Mouse (Mus musculus) granulocyte monocyte progenitor cell, adult 5-6 weeks (primary cell): ENCODE measurements around the gene Rab34. TPM values are rescaled to one million over a fixed set of nuclear protein-coding genes. Genes with fewer than 3 reads are reported as not detected.

ENCODE experiments used
- ATAC-seq: replicated peaks from 2 replicates; pipeline ENCODE4 v1.8.0; 2016; ENCODE audit warnings: mild to moderate bottlenecking, moderate TSS enrichment, inconsistent platforms; ENCODE audit not compliant: poor library complexity, severe bottlenecking
- total RNA-seq, 2 experiments: library from RNA; stranded (forward) in 1 of 2; stranded (reverse) in 1 of 2; fragments of 200-712, 200-1000 nt in 1 of 2; fragments of >200 nt in 1 of 2; fragmentation: Nextera tagmentation in 1 of 2; gene quantifications; 2 replicates each; pipeline ENCODE4 v1.2.3; 2014 to 2017

The Rab34 gene
- total RNA-seq (2014; fragmentation: Nextera tagmentation) (6.1 and 7.2 TPM in 2 replicates), total RNA-seq (2017) (1.5 and 3.6 TPM in 2 replicates)

DNA sequence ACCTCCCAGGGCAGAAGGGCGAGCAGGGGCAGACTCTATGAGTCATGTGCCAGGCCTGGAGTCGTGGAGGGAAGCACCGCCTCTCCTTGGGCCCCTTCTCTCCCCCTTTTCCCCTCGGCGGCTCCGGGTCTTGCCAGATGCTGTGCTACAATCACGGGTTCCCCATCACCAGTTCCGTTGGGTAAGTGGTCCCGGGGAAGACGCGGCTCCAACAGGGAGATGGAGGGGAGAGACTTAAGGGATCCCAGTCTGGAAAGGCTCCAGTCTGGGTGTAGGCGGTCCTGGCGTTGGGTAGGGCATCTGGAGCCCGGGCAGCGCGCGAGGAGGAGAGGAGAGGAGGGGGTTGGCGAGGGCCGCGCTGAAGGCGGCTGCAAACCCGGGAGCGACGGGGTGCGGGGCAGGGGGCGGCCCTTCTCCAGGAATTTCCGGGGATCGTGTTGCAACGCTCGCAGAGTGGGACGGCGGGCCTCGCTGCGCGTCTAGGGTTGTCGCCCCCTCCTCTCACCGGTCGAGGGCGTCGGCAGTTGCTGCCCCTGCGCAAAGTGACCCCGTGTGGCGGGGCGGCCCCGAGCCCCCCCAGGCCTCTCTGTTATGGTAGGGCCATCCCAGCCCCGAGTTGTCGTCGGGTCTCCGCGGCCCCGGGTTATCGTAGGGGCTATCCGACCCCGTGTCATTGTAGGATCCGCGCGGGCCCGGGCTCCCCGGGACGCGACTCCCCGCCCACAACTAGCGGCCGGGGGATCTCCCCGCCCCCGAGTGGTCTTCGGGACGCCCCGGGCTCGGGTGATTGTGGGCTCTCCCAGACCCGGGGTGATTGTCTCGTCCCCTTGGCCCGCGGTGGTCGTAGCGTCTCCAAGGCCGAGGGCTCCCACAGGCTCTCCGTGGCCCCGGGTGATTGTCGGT, at the start of gene Rab34:
Gene Rab34 (plus strand): TSS at position 100 of the 903 bp plus-strand sequence.
- ATAC-seq, result peak; percentile 36

DNA sequence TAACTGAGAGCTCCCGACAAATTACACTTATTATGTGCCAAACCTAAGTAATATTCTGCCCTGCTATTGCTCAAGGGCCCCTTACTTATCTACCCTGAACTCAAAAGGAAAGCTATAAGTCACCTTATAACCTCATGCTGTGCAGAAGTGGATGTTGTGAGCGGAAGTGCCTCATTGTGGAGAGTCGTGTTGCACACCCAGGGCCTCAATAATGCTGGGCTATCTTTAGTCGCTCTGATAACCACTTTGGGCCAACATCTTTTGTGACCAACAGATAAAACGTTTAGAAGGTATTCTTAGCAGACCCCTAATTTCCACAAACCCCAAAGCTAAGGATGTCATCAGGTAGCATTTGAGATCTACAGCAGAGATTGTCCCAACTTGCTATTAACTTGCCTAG, 47.6 kb upstream of the Rab34 start:
- ATAC-seq, result no peak

DNA sequence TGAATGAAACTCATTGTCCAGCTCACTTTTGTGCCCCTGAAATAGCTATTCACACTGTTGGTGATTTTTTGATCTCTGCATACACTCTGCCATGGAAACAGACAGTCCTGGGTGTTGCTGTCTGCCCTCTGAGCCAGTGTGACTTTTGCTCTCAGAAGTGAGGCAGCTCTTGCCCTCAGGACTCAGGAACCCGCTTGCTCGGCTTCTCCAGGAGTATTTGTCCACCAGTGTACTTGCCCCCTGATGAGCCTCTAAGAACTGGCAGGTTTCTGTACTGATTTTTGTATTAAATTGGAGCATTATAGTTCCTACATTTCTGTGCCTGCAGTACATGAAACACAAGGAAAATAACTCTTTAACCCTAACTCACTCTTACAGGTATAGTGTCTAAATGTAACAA, 44.7 kb upstream of the Rab34 start:
- ATAC-seq, result no peak

DNA sequence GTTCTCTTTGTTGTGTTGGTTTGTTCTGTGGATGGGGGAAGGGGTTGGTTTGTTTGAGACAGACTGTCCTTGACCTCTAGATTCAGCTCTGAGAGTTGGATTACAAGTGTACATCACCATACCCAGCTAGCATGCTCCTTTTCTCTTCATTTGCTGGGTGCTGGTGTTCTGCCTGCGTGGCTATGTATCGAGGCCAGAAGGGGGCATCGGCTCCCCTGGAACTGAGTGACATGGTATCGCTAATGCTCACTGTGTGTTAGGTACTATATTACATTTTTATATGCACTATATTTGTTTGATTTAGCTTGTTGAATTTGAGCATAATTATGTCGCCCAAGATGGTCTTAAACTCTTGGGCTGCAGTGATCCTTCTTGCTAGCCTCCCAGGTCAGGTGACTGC, 42.1 kb upstream of the Rab34 start:
- ATAC-seq, result no peak

DNA sequence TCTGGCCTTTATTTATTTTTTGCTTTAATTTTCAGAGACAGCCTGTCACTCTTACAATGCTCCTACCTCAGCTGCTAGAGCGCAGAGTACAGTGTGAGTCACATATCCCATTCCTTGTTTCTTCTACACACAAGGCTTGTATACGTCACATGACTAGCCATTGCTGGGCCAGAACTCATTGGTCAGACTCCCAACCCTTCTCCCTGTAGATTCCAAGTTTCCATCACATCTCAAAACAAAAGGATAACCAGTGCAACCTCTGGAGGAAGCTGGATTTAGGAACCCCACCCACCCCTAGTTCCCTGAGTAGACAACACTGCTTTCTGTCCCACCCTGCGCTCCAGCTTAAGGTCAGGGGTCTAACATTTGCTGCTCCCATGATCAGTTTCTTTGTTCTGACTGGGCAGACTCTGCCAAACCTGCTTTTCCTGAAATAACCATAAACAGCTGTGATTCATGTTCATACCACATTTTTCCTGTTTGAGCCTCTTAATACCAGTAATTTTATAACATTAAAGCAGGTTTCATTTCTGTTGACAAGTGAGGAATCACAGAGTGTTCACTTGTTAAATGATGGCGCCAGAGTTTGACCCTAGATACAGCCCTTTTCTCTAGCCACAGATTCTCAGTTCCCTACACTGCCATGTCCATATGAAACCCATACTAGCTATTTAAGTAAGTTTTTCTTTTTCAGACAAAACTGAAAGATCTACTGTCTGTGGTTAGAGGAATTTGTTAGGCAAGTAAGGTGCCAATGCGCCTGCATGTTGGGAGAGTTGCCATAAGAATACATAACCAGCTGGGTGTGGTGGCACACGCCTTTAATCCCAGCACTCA, 41.3 kb upstream of the Rab34 start:
- ATAC-seq, result no peak

DNA sequence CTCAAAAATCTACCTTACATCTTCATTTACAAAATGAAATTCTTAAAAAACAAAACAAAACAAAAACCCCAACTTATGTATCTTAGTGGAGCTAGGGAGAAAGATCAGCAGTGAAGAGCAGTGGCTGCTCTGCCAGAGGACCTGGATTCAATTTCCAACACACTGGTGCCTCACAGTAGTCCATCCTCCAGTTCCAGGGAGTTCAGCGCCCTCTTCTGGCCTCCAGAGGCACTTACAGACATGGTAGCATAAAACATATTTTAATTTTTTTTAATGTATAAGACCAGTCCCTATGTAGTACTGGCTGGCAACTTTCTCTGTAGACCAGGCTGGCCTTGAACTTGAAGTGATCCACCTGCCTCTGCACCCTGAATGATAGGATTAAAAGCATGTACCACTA, 37.1 kb upstream of the Rab34 start:
- peak; percentile 55; the same call in 1 of the 2 replicates for ATAC-seq

DNA sequence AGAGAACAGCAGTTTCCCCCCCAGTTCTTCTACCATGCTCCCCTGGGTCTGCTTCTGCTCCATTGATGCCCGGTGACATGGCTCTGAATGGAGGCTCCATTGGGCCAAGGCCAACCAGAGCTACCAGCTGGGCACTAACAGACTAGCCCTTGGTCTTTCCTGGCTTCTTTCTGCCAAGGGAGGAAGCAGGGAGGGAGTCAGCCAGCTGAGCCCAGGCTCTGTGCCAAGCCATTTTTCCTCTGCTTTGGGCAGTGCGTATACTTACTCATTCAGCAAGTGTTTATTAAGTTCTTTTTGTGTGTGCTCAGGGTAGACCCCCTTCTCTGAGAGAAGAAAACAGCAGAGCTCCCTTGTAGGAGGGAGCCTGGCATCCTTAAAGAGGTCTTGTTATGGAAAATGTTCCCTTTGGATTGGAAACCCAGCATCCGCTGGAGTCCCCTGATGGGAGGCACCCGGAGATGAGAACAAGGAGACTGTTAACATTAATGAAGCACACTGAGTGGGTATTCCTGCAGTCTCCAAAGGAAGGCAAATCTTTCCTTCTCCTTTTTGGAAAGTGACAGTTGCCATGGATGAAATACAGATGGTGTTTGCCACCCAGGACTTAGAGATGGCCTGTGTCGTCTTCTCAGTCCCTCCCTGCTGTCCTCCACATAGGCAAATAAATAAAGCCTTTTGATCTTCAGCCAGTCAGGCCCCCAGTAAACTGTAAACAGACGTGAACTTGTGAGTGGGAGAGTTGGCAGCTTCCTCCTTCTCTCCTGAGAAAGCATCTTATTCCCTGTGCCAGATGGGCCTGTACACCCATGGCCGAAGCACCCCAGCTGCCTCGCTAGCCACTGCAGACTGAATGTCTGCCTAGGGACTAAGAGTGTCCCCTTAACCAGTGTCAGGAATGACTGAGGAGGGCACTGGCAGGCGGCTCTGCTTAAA, 35.7 kb upstream of the Rab34 start:
- ATAC-seq, result no peak

DNA sequence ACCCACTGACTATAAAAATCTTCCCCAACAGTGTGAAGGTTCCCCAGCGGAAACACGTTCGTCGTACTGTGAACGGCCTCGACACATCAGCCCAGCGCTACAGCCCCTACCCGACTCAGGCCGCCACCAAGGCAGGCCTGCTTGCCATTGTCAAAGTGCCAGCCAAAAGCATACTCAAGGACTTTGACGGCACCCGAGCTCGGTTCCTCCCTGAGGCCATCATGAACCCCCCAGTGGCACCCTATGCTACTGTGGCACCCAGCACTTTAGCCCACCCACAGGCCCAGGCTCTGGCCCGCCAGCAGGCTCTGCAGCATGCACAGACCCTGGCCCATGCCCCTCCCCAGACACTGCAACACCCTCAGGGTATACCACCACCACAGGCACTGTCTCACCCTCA, 34.5 kb upstream of the Rab34 start:
- no peak for ATAC-seq

DNA sequence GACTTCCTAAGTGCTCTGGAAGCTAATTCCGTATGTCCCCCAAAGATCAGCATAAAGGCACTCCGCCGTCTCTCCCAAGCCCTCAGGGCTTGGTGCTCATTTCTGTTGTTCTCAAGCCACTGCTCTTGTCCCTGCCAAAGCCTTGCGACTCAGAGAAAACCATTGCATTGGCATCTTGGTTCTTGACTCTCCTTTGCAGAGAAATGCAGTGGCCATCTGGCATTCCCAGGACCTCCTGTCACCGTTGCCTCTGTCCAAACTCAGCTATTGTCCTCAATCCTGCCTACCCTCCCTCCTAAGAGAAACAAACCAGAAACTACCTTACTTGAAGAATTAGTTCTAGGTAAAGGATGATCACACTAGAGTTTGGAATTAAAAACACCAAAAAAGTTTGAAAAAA, 32.6 kb upstream of the Rab34 start:
- no peak for ATAC-seq

DNA sequence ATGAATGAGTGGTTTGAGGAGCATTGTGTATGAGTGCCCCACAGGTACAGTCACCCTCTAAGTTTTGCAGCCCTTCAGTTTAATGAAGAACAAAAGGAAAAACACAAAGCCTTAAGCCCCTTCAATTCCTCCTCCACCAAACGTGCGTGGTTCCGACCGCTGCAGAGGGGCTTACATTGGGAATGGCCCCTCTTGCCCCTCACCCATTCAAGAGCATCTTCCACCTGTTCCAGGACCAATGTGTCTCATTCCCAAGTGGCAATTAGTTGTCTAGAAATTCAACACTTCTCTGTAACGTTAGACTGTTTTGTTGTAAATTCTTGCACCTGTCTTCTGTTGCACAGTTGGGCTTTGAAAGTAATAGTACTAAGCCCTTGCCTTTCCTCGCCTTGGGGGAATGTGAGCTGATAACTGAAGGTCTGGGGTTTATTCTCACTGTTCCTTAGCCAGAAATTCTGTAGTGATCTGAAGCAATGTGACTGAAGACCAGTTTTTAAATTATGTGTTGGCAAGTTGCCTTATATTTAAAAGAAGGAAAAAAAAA, 32.0 kb upstream of the Rab34 start:
- ATAC-seq, result no peak

DNA sequence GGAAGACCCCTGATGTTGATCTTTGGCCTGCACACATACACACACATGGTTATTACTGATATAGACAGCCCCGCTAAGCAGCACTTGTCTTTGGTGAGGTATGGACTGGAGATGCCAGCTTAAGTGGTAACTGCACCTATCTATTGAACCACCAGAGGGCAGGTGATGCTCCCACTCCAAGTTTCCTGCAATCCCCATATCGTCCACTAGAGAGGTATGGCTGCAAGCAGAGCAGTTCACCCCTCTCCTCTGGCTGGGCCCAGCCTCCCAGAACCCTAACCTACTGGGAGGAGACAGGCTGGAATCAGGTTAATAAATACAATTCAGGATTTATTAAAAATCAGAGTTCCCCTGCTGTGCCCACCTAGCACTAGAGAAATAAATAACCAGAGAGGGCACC, 29.1 kb upstream of the Rab34 start:
- ATAC-seq, result peak; percentile 94

DNA sequence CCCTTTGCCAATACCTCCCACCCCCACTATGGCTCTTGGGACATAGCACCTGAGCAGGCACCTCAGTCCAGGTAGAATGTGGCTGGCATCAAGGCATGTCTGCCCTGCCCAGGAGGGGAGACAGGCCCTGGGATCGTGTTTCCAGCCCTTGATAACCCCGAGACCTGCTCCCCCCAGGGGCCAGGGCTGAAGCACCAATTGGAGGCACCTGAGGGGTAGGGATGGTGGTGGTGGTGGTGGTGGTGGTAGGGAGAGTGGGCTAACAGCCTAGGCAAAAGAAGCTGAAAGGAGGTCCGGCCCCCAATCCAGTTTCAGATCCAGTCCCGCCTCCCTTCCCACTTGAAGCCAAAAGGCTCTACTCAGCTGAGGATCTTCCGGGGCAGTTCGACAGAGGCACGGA, 28.7 kb upstream of the Rab34 start:
- ATAC-seq, result no peak

DNA sequence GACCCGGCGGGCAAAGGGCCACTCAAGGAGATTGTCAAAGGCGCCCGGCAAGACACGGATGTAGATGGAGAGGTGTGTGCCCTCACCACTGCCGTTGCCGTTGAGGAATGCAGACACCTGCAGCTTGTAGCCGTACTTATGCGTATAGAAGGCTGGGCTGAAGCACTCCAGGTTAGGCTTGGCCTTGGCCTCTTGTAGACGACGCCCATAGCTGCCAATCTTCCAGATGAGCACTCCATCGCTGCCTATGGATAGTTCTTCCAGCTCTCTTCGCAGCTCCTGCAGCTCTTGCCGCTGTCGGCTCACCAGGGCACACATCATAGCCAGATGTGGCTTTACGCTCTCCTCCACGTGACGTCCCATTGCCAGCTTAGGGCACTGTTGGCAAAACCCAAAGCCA, 28.1 kb upstream of the Rab34 start:
- no peak for ATAC-seq

DNA sequence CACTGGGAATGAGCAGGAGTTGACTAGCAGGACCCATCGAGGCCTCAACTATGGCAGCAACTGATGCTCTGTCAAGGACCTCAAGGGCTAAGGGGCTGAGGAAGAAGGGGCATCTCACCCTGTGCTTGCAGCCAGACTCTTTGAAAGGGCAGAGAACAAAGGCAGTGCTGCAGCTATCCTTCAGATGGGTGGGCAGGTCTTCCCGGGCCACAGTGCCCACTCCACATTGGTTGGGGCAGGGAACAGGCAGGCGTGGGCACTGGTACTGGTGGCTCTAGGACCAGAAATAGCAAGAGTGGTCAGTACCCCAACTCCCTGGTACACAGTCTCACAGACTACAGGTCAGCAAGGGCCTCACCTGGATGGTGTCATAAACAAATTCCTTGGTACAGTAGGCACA, 27.6 kb upstream of the Rab34 start:
- no peak for ATAC-seq

DNA sequence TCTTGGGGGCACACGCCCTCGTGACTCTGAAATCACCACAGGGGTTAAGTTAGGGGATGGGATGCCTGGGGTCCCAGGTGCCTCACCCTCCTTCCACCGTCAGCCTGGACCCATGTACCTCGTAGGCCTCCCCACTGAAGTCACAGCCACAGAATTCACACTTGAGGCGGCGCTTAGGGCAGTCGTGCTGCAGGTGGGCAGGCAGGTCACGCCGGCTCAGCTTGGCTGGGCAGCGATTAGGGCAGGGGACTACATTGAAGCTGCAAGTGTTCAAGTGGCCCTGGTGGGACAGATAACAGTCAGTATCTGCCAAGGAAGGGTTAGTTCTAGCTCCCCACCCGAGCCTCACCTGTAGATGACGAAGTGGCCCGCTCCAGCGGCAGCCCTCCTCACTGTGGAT, 27.1 kb upstream of the Rab34 start:
- ATAC-seq, result no peak

DNA sequence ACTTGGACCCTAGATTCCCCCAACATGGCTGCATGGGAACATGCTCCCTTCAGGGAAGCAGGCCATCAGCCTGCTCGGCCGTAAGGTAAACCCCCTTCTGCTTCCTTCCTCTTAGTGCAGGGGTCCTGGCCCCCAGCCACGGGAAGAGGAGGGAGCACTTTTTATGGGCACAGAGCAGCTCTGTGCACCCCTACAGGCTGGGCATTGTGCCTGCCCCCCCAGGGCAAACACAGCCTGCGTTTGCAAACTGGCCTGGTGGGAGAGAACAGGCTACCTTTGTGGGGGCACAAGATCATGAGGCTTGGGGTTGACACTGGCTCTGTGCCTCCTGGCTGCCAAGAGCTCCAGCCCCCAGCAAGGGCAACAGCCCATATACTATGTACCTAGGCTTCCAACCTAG, 26.3 kb upstream of the Rab34 start:
- no peak for ATAC-seq

DNA sequence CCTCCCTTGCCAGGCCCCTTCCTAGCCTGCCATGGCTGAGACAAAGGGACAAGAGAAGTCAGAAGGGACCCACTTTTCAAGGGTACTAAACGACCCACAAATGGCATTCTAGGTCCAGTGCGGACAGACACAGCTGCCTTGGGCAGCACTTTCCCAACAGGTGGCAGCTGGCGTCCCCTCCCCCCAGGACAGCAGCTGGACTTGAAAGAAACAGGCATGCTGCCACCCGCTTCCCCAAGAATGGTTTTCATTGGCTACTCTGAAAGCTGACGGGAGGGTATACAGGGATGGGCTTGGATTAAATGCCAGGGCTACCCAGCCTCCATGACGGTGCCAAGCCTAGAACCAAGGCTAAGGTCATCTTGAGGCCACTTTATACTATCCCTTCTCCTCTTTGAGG, 25.7 kb upstream of the Rab34 start:
- ATAC-seq, result no peak

DNA sequence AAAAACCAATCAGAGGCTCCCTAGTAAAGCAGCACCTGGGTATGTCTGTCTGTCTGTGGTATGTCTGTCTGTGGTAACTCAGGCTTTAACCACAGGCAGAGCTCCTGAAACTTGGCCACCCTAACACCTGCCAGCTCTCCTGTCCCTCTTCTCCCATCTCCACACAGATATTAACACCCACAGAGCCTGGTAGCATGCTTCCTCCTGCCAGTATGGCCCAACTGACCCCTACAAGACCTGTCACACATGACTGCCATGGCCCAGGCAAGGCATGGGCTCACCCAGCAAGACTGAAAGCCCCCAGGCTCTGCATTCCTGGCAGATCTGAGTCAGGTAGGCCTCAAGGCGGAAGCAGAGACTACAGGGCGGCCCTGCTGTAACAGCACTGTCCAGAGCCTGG, 25.2 kb upstream of the Rab34 start:
- no peak for ATAC-seq

DNA sequence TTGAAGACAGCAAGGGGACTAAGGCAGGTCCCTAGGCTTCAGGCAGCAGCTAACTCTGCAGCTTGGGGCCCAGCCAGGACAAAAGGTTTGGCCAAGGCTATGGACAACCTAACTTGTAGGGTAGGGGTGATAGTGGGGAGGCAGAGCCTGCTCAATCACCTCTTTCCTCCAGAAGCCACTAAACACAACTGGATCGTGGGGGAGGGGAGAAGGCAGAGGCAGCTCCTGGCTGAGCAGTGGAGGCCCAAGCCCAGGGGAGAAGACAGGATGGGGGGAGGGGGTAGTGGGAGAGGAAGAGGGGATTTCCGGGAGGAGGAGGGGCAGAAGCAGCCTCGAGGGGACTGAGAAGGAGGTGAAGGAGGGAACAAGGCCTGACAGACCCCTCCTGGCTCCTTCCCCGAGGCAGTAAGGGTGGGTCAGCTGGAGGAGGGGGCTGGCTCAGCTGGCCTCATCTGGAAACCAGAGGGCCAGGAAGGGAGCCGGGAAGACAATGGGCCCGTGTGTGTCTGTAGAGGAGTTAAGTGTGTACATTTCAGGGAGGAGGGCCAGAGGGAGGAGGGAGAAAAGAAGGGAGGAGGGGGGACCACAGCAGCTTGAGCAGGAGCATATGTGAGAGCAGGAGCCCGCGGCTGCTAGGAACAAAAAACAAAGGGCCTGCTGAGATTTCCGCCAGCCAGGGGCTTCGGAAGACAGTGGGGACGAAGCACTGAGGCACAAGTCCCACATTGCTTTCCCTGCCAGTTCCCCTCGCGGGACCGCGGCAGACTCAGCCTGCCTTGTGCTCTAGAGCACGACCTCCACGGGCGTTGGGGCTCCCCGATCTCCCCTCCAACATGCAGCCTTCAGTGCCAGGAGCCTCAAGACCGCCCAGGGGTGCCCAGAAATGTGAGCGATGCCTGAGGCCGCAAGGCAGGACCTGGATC, 24.3 kb upstream of the Rab34 start:
- ATAC-seq, result no peak
